Mouse (Mus musculus): Measurements from ENCODE around the gene Pkig.
"Not testable (repeated sequence)": the region's sequence is repeated elsewhere in the genome, so short reads cannot be mapped to it uniquely, and the experiment has no call there.

Gene Pkig

DNA sequence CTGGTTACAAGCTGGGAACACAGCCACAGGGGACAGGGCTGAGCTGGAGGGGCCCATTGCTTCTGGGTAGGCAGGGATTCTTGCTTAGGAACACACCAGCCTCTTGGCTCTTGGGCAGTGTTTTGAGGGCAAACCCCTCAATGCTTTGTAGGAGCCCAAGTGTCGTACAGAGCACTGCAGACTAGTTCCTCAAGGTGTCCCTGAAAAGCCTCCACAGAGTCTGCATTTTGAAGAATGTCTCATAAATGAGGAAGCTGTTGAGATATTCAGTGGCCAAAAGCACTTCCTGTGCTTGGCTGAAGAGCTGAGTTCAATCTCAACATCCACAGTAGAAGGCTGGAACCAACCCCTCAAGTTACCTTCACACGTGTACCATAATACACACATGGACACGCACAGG, 18.6 kb downstream of the Pkig start:
- DNase-seq (ENCODE audit: low read depth in 1 of 2, low spot score in 2 of 2) = peak; percentile 9 to 19

DNA sequence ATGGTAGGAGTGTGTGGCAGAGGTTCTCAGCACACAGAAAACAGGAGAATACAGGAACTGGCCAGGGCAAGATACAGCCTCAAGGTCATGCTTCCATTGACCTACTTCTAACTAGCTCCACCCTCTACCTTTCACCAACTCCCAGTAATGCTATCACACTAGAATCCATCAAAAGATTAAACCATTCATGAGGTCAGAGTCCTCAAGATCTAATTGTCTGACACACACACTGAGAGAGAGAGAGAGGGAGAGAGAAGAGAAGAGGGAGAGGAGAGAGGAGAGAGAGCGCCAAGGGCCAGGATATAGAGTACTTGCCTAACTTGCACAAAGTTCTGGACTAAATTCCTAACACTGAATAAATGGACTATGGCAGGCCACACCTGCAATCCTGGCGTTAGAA, 24.2 kb downstream of the Pkig start:
- no peak for DNase-seq (ENCODE audit: low read depth in 1 of 2, low spot score in 2 of 2)

DNA sequence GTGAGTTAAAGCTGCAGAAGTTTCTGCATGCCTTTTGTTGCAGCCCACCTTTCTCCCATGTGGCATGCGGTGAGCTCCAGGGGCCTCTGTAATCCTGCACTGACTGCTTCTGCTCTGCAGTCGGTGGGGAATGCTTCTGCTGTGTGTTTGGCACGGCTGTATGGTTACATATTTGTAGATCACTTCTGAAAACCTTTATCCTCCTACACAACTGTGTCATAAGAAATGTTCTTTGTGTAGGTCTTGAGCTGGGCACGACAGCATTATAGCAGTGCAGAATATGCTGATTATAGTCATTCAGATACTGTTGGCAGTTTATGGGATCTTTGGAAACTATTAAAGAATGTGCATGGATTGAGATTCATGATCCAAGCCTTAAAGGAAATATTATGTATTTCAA, 27.1 kb downstream of the Pkig start:
- no peak for DNase-seq (ENCODE audit: low read depth in 1 of 2, low spot score in 2 of 2)

DNA sequence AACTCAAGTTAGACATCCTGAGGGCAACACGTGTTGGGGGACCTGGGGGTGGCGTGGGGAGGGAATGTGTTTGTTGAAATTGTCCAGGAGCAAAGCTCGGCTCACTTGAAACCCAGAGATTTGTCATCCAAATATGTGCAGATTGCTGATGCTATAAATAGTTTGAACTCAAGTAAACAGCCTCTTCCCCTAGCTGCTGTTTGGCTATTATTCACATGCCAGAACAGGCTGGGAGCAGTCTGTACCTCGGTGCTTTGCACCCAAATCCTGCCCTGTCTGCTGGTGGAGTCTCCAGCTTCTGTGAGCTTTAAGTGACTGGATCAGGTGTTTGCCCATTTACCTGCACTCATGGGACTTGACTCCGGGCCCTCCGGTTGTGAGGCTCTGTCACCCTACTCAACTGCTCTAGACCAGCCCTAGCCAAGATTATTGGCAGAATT, 27.6 kb downstream of the Pkig start:
- no peak for DNase-seq (ENCODE audit: low read depth in 1 of 2, low spot score in 2 of 2)

DNA sequence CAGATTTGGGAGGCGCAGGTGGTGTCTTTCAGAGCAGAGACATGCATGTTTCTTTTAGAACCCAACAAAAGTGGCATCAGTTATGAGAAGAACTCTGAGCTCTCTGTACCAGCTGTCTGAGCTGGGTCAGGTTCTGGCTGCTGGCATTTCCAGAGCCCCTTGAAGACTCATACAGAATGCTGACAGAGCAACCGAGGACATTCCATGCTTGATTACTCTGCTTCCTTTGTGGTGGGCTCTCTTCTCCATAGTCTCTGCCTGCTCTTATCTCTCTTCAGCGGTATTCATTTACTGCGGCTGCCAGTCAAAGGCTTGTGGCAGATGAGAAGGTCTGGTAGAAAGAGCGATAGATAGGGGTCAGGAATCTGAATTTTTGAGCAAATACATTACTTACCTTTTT, 28.0 kb downstream of the Pkig start:
- DNase-seq (ENCODE audit: low read depth in 1 of 2, low spot score in 2 of 2) = no peak

DNA sequence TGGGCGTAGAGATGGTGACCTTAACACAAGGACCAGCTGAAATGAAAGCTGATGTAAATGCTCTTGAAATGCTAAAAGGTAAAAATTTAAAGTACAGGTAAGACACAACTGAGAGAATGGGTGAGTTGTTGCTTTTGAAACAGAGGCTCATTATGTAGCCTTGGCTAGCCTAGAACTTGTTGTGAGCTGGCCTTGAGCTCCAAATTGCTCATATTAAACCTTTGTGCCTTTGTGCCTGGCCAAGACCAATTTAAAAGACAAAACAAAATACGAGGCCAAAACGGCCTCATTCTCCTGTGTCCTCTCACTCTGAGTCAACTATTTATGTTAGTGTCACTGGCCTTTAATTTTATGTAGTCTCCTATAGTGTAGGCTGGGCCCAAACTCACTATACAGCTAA, 28.7 kb downstream of the Pkig start:
- no peak for DNase-seq (ENCODE audit: low read depth in 1 of 2, low spot score in 2 of 2)

DNA sequence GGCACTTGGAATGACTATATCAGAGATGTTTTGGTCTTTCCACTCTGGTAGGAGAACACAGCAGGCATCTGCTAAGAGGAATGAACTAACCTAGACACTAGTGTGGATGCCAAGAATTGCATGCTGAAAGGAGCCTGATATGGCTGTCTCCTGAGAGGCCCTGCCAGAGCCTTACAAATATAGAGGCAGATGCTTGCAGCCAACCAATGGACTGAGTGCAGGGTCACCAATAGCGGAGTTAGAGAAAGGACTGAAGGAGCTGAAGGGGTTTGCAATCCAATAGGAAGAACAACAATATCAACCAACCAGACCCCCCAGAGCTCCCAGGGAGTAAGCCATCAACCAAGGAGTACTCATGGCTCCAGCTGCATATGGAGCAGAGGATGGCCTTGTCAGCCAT, 30.2 kb downstream of the Pkig start:
- not testable (repeated sequence) for DNase-seq (ENCODE audit: low read depth in 1 of 2, low spot score in 2 of 2)

DNA sequence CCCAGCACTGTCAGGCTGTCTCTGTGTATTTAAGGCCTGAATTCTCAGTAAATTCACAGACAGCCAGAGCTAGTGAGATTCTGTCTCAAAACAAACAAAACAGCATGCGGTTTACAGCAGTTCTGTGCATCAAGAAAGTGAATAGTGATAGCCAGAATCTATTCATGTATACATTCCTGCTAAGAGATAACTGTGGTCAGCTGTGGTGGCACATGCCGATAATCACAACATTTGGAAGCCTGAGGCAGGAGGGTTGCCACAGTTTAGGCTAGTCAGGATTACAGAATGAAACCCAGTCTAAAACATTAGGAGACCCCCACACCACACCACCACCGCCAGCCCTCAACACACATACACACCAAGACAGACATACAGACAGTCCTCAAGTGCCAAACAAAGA, 31.6 kb downstream of the Pkig start:
- DNase-seq (ENCODE audit: low read depth in 1 of 2, low spot score in 2 of 2) = no peak

DNA sequence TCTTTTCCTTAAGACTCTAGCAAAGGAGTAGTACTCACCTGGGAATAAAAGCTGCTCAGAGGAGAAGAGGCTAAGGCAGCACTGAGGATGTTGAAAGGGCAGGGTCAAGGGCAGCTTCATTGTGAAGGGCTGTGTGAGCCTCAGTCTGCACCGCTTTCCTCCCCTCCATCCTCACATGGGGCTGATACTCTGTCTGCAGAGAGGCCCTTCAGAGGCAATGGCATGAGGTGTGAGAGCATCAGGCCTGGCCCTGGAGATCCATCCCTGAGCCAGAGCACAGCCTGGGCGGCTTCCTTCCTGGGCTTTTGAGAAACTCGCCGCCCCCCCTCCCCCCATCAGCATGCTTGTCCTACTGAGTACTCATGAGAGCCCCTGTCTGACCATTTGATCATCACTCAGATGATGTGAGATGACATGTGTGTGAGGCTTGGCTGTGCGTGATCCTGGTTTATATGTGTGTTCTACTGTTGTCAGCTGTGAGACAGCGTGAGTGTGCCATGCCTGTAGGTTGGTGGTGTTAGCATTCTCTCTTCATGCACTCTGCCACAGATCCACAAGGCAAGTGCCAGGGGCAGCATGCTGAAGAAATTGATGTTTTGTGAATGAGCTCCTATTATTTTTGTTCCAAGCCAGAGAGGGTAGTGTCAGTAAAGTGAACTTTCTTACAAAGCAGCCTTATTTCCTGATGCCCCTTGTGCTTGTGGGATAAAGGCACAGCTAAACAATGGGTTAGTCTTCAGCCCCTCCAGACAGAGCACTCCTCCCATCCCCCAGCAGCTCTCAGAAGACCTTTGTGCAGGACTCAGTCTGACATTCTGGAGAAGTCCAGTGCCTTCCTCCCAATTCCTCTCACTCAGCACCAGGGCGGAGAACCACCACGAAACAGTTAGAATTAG, 32.5 kb downstream of the Pkig start:
- DNase-seq (ENCODE audit: low read depth in 1 of 2, low spot score in 2 of 2) = no peak

DNA sequence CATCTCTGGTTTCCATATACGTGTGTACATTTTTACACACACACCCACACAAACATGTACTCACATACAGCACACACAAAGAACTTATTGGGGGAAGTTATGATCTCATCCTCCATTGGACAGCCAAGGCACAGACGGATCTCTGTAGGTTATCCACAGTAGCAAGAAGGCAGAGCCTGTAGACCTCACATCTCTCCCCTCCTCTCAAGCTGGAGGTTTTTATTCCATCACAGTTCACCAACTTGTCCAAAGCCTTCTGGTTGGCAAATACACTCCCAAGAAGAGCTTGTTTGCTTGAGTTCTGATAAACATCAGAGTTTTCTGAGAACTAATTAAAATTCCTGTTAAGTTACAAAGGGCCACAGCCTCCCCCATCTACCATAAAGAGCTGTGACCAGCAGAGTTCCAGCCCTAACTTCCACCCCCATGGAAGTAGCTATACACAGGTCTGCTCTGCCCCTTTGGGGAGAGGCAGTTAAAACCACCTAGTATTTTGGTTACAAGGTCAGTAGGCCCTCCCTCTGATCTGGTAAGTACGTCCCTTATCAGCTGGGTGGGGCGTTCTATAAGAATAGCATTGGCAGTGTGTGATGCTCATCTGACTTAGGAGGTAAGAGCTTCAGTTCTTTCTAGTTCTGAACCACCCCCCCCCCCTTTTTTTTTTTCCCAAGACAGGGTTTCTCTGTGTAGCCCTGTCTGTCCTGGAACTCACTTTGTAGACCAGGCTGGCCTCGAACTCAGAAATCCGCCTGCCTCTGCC, 33.8 kb downstream of the Pkig start:
- no peak for DNase-seq (ENCODE audit: low read depth in 1 of 2, low spot score in 2 of 2)

DNA sequence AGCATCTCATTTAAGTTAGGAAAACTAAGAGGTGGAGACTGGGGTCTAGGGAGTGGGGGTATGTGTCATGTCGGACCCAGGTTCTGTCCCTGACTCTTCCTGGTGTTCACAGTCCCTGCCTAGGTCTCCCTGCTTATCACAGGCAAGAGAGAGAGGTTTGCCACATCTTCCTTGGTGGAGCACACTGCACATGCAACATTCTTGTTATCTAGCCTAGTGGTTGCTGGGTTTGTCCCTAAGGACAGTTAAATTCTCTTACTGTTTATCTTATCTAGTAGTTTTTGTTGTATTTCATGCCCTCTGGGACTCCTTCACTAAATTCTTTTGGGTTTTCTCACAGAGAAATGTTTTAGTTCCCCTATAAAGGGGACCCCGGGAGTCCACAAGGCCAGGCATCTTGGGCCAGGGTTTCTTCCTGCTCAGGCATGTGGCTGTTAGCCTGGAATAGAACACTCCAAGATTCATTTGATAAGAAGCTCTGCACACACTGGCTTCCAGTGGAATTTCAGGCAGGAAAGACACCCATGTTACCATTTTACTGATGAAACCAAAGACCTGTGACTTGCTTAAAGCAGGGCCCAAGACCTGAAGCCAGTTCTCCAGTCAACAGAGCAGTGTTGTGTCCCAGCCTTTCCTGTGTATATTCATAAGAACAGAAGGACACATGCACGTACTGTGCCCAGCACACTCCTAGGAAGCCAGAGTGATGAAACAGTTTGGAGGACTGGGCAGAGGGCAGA, 34.9 kb downstream of the Pkig start:
- DNase-seq (ENCODE audit: low read depth in 1 of 2, low spot score in 2 of 2) = no peak

DNA sequence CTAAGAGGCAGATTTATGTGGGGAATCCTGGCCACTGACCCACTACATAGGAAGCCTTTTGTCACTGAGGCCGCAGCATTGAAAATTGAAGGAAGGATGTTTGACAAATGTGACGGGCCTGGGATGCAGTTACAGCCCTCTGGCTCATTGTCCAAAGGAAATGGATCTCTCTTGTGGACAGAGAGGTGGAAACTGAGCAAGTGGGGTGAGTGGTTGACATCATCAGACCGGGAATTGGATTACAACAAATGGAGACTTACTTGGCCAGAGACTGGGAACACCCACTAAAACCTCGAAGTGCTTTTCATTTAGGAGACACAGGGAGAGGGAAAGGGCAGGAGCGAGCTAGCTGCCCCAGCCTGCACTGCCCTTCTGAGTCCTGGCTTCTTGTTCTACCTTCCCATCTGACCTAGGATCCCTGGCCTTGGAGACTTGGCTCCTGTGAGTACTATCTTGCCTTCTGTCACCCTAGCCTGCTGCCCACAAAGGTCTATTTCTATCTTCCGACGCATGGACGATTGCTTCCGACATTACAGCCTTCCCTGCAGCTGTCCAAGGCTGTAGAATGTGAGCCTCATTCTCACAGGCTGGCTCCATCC, 35.6 kb downstream of the Pkig start:
- DNase-seq (ENCODE audit: low read depth in 1 of 2, low spot score in 2 of 2) = no peak

DNA sequence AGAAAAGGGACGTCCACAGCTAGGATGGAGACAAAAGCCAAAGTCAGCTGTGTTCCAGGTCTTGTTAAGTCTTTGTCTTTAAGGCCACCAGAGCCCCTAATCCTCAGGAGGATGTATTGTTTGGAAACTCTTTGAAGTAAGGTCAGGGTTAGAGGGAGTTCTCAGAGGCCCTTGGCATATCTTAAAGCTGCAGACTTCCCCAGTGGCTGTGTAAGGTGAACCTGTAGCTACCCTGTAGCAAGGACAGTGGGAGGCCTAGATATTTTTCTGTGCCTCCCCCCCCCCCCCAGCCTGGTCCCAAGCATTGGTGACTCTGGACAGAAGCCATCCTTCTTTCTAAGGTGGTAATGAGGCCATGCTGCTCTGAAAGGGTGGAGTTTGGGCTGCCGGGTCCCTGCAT, 38.6 kb downstream of the Pkig start:
- no peak for DNase-seq (ENCODE audit: low read depth in 1 of 2, low spot score in 2 of 2)

DNA sequence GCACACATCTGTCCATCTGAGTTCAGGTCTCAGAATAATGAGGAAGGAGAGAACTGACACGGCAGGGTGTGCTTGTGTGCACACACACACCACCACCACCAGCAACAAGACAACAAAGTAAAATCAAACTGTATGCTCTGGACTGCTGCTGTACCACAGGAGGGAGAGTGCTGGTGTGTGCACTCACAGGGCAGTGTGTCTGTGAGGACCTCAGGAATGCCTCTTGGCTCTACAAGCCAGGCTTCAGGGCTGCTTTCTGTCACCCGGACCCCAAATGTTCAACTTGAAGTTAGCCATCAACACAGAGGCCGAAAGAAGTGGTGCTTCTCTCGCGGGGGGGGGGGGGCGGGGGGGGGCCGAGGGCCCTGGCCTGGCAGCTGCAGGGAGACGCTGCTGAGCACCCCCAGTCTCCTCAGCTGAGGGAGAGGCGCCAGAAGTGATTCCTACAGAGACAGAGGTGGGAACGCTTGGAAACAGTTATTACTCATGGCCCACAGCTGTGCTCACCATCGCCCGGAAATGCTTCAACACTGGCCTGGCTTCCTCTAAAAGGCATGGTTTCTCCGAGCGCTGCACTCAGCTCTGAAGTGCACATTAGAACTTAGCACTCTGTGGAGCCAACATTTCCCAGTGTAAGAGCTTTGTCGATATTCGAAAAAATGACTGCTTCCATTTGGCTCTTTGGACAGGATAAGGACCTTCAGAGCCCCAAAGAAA, 39.7 kb downstream of the Pkig start:
- no peak for DNase-seq (ENCODE audit: low read depth in 1 of 2, low spot score in 2 of 2)

DNA sequence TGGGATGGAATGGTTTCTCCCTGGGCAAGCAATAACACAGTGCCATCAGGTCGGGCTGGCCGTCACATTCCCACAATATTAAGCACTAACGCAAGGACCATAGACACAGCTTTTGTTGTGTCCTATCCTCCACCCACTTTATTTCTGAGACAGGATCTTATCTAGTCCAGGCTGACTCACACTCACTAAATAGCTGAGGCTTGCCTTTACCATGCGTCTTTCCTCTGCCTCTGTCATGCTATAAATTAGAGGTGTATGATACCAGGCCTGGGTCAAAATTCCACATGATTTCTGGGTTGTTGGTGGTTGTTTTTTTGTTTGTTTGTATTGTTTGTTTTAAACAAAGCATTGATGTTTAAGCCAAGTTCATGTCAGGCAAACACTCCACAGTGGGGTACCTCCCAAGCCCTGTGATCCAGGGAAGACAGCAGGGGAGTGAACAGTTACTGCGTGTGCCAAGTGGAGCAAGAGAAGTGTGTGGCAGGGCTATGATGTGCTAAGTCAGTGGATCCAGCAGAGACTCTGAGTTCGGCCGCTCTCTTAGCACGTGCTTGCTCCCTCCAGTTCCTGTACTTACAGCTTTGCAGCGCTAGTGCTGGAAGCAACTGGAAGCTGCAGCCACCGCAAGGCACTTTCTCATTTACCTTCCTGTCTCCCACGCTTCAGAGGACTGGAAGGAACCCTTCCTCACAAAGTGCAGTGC, 41.0 kb downstream of the Pkig start:
- DNase-seq (ENCODE audit: low read depth in 1 of 2, low spot score in 2 of 2) = no peak

DNA sequence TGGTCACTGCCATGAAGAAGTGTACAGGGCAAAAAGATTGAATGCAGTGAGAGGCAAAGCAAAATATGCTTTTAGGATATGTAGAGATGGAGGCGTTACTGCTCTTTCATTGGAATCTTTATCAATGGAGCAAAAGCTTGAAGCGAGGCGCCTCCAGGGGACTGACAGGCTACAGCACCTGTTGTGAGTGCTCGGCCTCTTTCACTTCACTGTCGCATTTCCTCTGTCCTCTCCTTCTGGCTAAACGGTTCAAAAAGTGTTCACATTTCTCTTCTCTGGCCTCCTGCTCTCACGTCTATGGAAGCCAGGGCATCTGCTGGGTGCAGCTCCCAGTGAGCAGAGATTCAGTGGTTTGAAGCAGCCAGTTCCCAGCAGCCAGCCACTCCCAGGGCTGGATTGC, 44.2 kb downstream of the Pkig start:
- no peak for DNase-seq (ENCODE audit: low read depth in 1 of 2, low spot score in 2 of 2)

DNA sequence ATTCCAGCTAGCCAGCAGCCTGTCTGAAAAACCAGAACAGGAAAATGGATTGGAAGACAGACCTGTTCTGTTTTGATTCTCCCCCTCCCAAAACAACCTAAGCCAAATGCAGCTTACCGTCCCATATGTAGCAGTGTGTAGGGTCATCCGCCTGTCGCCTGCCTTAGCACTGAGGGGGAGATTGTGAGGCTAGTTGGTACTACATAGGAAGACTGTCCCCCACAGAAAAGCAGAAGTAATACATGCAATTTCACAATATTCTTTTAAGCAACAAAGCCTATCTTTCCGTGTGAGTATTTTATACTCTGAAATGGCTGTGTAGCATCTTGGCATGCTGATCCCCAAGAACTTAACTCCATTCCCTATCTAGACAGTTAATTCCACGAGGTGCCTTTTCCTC, 44.7 kb downstream of the Pkig start:
- DNase-seq (ENCODE audit: low read depth in 1 of 2, low spot score in 2 of 2) = peak in 1 of 2 experiments; percentile 16

DNA sequence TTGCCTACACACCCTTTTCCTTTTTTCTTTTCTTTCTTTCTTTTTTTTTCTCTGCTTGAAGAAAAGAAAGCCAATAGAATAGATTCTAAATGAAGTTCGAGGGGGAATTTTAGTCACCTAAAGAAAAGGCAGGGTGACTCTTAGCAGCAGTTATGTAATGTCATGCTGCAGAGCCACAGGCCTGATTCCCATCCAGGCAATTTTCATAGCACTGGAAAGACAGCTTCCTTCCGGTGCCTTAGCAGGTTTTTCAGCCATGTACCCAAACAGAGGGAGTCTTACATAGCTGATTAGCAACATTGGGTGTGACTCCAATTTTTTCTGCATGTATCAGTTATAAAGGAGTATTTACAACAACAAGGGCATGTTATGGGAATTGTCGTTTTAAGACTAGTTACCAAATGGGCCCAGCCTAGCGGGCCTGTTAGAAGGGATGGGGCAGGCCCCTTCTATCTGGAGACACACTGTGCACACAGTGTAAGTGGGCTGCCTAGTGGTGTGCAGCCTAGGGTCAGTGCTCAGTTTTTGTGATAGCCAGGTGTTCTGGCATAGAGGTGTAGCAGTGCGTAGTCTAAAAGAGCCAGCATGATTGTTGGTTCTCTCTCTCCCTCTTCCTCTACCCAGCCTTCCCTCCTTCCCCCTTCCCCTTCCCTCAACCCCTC, 45.5 kb downstream of the Pkig start:
- no peak for DNase-seq (ENCODE audit: low read depth in 1 of 2, low spot score in 2 of 2)

DNA sequence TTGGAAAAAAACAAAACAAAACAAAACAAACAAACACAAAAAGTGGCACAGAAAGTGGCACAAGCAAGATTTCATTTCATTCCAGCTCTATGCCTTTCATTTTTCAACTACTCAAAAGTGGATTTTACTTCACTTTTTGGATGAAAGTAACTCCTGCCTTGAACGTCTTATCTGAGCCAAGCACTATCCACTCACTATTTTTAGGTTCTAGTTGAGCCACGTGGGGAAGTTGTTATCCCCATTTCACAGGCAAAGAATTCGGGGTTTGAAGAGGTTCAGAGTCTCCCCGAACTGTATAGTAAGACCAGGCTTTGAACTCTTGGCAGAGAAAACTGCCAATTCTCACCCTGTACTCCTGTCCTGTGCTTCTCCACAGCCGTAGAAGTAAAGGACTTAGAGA, 50.1 kb downstream of the Pkig start:
- no peak for DNase-seq (ENCODE audit: low read depth in 1 of 2, low spot score in 2 of 2)

Measured in monocyte, adult 2 months (primary cell).